Mouse (Mus musculus) erythroblast, embryonic 14.5 days (primary cell): Measurements from ENCODE around the gene Pklr.

ENCODE experiments used
- GATA1 ChIP-seq: IDR thresholded peaks from 2 replicates; pipeline ENCODE4 v1.6.1; 2012; ENCODE audit warnings: low read length, inconsistent platforms, mixed read lengths
- TAL1 ChIP-seq: IDR thresholded peaks from 3 replicates; pipeline ENCODE4 v1.6.1; 2012; ENCODE audit warnings: low read length, inconsistent platforms, mixed read lengths

DNA sequence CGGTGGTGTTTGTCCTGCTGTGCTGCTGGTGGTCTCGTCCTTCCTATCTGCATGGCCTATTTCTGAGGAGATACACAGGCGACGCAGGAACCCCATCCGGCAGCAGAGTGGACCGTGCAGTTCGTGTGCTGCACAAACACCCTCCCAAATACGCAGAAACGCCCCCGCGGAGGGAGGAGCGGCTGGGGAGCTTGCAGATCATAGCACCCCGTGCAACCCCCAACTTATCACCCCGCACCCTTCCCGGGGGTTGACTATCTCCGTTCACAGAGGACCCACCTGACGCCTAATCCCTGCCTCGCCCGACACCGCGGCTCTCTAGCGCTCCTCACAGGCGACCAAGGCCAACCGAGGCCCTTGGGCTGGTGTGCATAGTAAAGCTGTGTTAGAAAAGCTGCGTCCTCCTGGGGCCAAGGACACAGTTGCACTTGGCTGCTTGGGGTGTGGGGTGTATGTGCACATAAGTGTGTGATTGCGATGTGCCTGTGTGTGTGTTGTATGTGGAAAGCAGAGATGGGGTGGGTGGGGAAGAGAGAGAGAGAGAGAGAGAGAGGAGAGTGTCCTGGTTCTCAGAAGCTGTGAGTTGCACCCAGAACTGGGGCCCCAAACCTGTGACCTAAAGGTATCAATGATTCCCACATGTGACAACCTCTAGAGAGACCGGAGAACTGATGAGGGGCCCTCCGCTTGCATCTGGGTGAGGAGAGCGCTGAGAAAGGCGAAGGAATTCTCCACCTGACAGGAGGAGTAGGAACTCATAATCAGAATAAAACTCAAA, 3.5 kb upstream of the Pklr start:
- TF ChIP-seq TAL1, result peak; percentile 74
- TF ChIP-seq GATA1, result peak; percentile 65
